ENCODE assay signal across 8 mouse cellular contexts in genomic region chr19:58918597-58918996, GRCm38 (mm10). TPM values are rescaled to one million over a fixed set of nuclear protein-coding genes. Genes with fewer than 3 reads are reported as not detected.
DNase-seq lines count a peak whose midpoint lies in the region; ATAC-seq lines count a peak whose summit lies in the region.

No protein-coding gene starts in this region.

- H3K9me3 ChIP-seq in forebrain, embryonic 13.5 days (replicated peaks) = no peaks in the 10 kb centered on the region
- H3K9me3 ChIP-seq in liver, embryonic 16.5 days (replicated peaks; ENCODE audit: control insufficient read depth, low read length) = no peaks in the 10 kb centered on the region

- ATAC-seq in forebrain, embryonic 13.5 days = no peak
- no peak for ATAC-seq in liver, embryonic 16.5 days (ENCODE audit: low read depth)
- no peak for ATAC-seq in inflammation-experienced regulatory T-cells, adult 6 months

- peaks cover 23% of the 10 kb centered on the region for H3K4me1 ChIP-seq in forebrain, embryonic 13.5 days
- no peaks in the 10 kb centered on the region for H3K4me1 ChIP-seq in liver, embryonic 16.5 days (ENCODE audit: control insufficient read depth, low read depth, low read length)

- H3K4me3 ChIP-seq in forebrain, embryonic 13.5 days = 0 out of 2 replicates have a peak overlapping the region, but pooled peaks have one; percentile 0
- peak overlapping the region; percentile 29; the same call in 1 of the 2 replicates for H3K4me3 ChIP-seq in liver, embryonic 16.5 days (ENCODE audit: low read depth, low read length)

- H3K36me3 ChIP-seq in forebrain, embryonic 13.5 days (ENCODE audit: poor library complexity, severe bottlenecking) = no peaks in the 10 kb centered on the region
- H3K36me3 ChIP-seq in liver, embryonic 16.5 days (ENCODE audit: control insufficient read depth, insufficient read depth) = no peaks in the 10 kb centered on the region

- H3K27me3 ChIP-seq in forebrain, embryonic 13.5 days = peaks cover 59% of the 10 kb centered on the region
- no peaks in the 10 kb centered on the region for H3K27me3 ChIP-seq in liver, embryonic 16.5 days (ENCODE audit: control insufficient read depth, insufficient read depth, low read depth, low read length)

- H3K4me2 ChIP-seq in forebrain, embryonic 13.5 days = peak overlapping the region; percentile 42
- H3K4me2 ChIP-seq in liver, embryonic 16.5 days (ENCODE audit: low read depth, low read length) = peak overlapping the region; percentile 33

- WGBS in forebrain, embryonic 13.5 days = 6% methylated on average over 11 of the region's 11 CpGs
- 8% methylated on average over 11 of the region's 11 CpGs for WGBS in liver, embryonic 16.5 days (ENCODE audit: insufficient replicate concordance)

- no peak overlapping the region for H3K27ac ChIP-seq in forebrain, embryonic 13.5 days
- no peak overlapping the region for H3K27ac ChIP-seq in liver, embryonic 16.5 days (ENCODE audit: low read length)

- H3K9ac ChIP-seq in forebrain, embryonic 13.5 days = no peak overlapping the region
- H3K9ac ChIP-seq in liver, embryonic 16.5 days (ENCODE audit: low read depth, low read length) = no peak overlapping the region

- DNase-seq in adrenal gland, adult 2 months = peak; percentile 23
- DNase-seq in adrenal gland, adult 18-20 months (ENCODE audit: low spot score in 2 of 2) = no peak
- DNase-seq in 3T3-L1 (ENCODE audit: low read depth, low spot score) = peak; percentile 41
- no peak for DNase-seq in T-cell, adult 2 months (ENCODE audit: low spot score)
- DNase-seq in cerebellum, postnatal 4 days (ENCODE audit: low spot score in 2 of 2) = no peak

RNA-seq across cellular contexts. Expression of gene Eno4, which starts 24.6 kb away (rescaled TPM):
- under 1 TPM; 0.26 to 0.55 TPM for total RNA-seq in adrenal gland, adult 2 months (2021)
- polyA plus RNA-seq in adrenal gland, adult 2 months (2012; rRNA removed) = 0.08 and 0.11 TPM in 2 replicates
- under 1 TPM; 0.30 to 0.42 TPM for total RNA-seq in adrenal gland, adult 18-20 months (2021)
- 1.5 and 1.7 TPM in 2 replicates for polyA plus RNA-seq in forebrain, embryonic 13.5 days (2015; fragmentation: Nextera tagmentation; extraction: Ambion mirVana)
- polyA plus RNA-seq in liver, embryonic 16.5 days (2015; fragmentation: Nextera tagmentation; extraction: Ambion mirVana) = 0.05 TPM in 1 of 2 replicates, not detected in the other
- polyA plus RNA-seq in inflammation-experienced regulatory T-cells, adult 6 months (2017; shearing (Covaris generic)) = not detected

RNA-seq across cellular contexts. Expression of gene Hspa12a, which starts 24.9 kb away (rescaled TPM):
- 100 to 1,000 TPM; 108 to 114 TPM for total RNA-seq in adrenal gland, adult 2 months (2021)
- 32.3 and 38.6 TPM in 2 replicates for polyA plus RNA-seq in adrenal gland, adult 2 months (2012; rRNA removed)
- 100 to 1,000 TPM in 1 of 2 experiments, 10 to 100 TPM in 1; 60.3 to 148 TPM for total RNA-seq in adrenal gland, adult 18-20 months (2021)
- 18.7 and 19.0 TPM in 2 replicates for polyA plus RNA-seq in forebrain, embryonic 13.5 days (2015; fragmentation: Nextera tagmentation; extraction: Ambion mirVana)
- 0.21 and 0.22 TPM in 2 replicates for polyA plus RNA-seq in liver, embryonic 16.5 days (2015; fragmentation: Nextera tagmentation; extraction: Ambion mirVana)
- polyA plus RNA-seq in inflammation-experienced regulatory T-cells, adult 6 months (2017; shearing (Covaris generic)) = under 1 TPM in 2 of 3 experiments, not detected in 1; 0.57 to 0.92 TPM

Comparison
In these comparisons a context has a peak if more than half of its experiments do, and no peak if none do; other contexts are left out.
1. DNase-seq: peak in adrenal gland, adult 2 months (single experiment) and 3T3-L1 (single experiment); none in adrenal gland, adult 18-20 months (0 of 2), T-cell, adult 2 months (single experiment) and cerebellum, postnatal 4 days (0 of 2).
2. RNA of gene Hspa12a, which starts 24.9 kb away (polyA plus RNA-seq): 32.3 to 38.6 TPM in adrenal gland, adult 2 months and 18.7 to 19.0 TPM in forebrain, embryonic 13.5 days; 0.57 to 0.92 TPM in inflammation-experienced regulatory T-cells, adult 6 months and 0.21 to 0.22 TPM in liver, embryonic 16.5 days; every median in the first group is over 10 times any median in the second.